19 mouse cellular contexts compared by ENCODE assay signal in the genomic region with DNA sequence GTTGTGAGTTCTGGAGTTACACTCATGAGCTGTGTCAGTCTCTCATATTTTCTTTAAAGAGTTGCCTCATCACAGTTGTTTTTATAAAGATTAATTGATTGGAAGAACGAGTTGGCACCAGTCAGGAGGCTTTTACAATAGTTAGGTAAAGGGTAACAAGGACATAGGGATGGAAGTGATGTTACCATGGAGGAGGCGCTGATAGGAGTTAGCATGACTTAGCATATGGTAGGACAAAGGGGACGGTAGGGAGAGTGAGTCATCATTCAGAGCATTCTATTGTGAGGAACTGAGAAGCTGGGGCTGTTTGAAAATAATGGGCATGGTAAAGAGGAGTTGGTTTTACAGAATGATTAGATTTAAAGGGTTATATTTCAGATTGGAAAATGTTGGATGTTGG. TPM values are rescaled to one million over a fixed set of nuclear protein-coding genes. Genes with fewer than 3 reads are reported as not detected.
DNase-seq lines count a peak whose midpoint lies in the region; ATAC-seq lines count a peak whose summit lies in the region.
"Had no signal": no experiment of that assay in that cellular context is flagged by ENCODE, and none has a peak within 500 bp of the region (broad histone marks: within the 10 kb centered on the region; RNA-seq: fewer than 3 reads in every experiment).

No protein-coding gene starts in this region.

- peak; percentile 17 for DNase-seq in ES-CJ7 (ENCODE audit: low read depth, low spot score)
- DNase-seq in brain, adult 2 months (ENCODE audit: low read depth, low spot score) = peak; percentile 41
- no peak for DNase-seq in ovary, postnatal 36 days (ENCODE audit: low spot score)
- DNase-seq in cerebellum, postnatal 4 days (ENCODE audit: low spot score in 2 of 2) = no peak
- no peak for DNase-seq in kidney, postnatal 14 days
- DNase-seq: adrenal gland, postnatal 14 days; kidney, postnatal 36 days; lung, postnatal 14 days; thymus, postnatal 4 days had no signal

- no peak for ATAC-seq in erythroblast, adult 5-6 weeks (replicated peaks; ENCODE audit: low FRiP score, poor library complexity, severe bottlenecking)
- no peak for ATAC-seq in liver, embryonic 15.5 days (ENCODE audit: insufficient read depth)
- ATAC-seq: forebrain, embryonic 16.5 days; intestine, postnatal 0 days; midbrain, embryonic 16.5 days had no signal

- H3K27me3 ChIP-seq in erythroblast, embryonic 14.5 days (ENCODE audit: control insufficient read depth) = no peaks in the 10 kb centered on the region
- H3K27me3 ChIP-seq in liver, embryonic 15.5 days = no peaks in the 10 kb centered on the region
- H3K27me3 ChIP-seq: embryonic facial prominence, embryonic 15.5 days; hindbrain, embryonic 12.5 days had no signal

- peaks cover 30% of the 10 kb centered on the region for H3K36me3 ChIP-seq in erythroblast, embryonic 14.5 days (ENCODE audit: control insufficient read depth)
- peaks cover 18% of the 10 kb centered on the region for H3K36me3 ChIP-seq in liver, embryonic 15.5 days (replicated peaks)

- H3K4me3 ChIP-seq in erythroblast, embryonic 14.5 days (replicated peaks) = peak overlapping the region; percentile 92
- no peak overlapping the region; the same call in 1 of the 2 replicates for H3K4me3 ChIP-seq in liver, embryonic 15.5 days (replicated peaks)
- H3K4me3 ChIP-seq: hindbrain, embryonic 12.5 days had no signal

- peaks cover 28% of the 10 kb centered on the region for H3K4me1 ChIP-seq in erythroblast, embryonic 14.5 days (ENCODE audit: control insufficient read depth)
- peaks cover 25% of the 10 kb centered on the region for H3K4me1 ChIP-seq in liver, embryonic 15.5 days (replicated peaks)

- no peak overlapping the region for H3K9ac ChIP-seq in liver, embryonic 15.5 days
- H3K9ac ChIP-seq: embryonic facial prominence, embryonic 15.5 days; hindbrain, embryonic 12.5 days had no signal

- no peaks in the 10 kb centered on the region for H3K9me3 ChIP-seq in erythroblast, embryonic 14.5 days (ENCODE audit: control insufficient read depth, low read length)
- no peaks in the 10 kb centered on the region for H3K9me3 ChIP-seq in liver, embryonic 15.5 days (replicated peaks)
- H3K9me3 ChIP-seq: embryonic facial prominence, embryonic 15.5 days; hindbrain, embryonic 12.5 days had no signal

- no peak overlapping the region for H3K27ac ChIP-seq in liver, embryonic 15.5 days (replicated peaks)
- H3K27ac ChIP-seq: embryonic facial prominence, embryonic 15.5 days; hindbrain, embryonic 12.5 days; stomach, postnatal 0 days had no signal

- 34% methylated on average over 3 of the region's 3 CpGs for WGBS in liver, embryonic 15.5 days (ENCODE audit: insufficient replicate concordance)

- H3K4me2 ChIP-seq in liver, embryonic 15.5 days = peak overlapping the region; percentile 87; the same call in 1 of the 2 replicates
- H3K4me2 ChIP-seq: embryonic facial prominence, embryonic 15.5 days had no signal

RNA-seq across cellular contexts. Expression of a gene that starts 2.6 kb away (rescaled TPM):
- polyA plus RNA-seq in erythroblast, embryonic 14.5 days (2012) = 0.21 and 0.71 TPM in 2 replicates
- 39.8 and 54.5 TPM in 2 replicates for total RNA-seq in erythroblast, adult 5-6 weeks (2015; ENCODE audit: low replicate concordance)
- total RNA-seq in erythroblast, adult 5-6 weeks (2017; ENCODE audit: low replicate concordance) = 49.6 and 55.6 TPM in 2 replicates
- 151 and 152 TPM in 2 replicates for polyA plus RNA-seq in liver, embryonic 15.5 days (2015; fragmentation: Nextera tagmentation; extraction: Ambion mirVana)

RNA-seq across cellular contexts. Expression of a gene that starts 24.6 kb away (rescaled TPM):
- polyA plus RNA-seq in erythroblast, embryonic 14.5 days (2012) = 0.01 TPM in 2 replicates
- 16.7 and 20.3 TPM in 2 replicates for total RNA-seq in erythroblast, adult 5-6 weeks (2015; ENCODE audit: low replicate concordance)
- 12.4 and 18.3 TPM in 2 replicates for total RNA-seq in erythroblast, adult 5-6 weeks (2017; ENCODE audit: low replicate concordance)
- polyA plus RNA-seq in liver, embryonic 15.5 days (2015; fragmentation: Nextera tagmentation; extraction: Ambion mirVana) = 3.8 and 4.4 TPM in 2 replicates

RNA-seq across cellular contexts. Expression of a gene that starts 32.9 kb away (rescaled TPM):
- polyA plus RNA-seq in erythroblast, embryonic 14.5 days (2012) = not detected in 2 replicates
- total RNA-seq in erythroblast, adult 5-6 weeks (2015; ENCODE audit: low replicate concordance) = not detected in 2 replicates
- not detected in 2 replicates for total RNA-seq in erythroblast, adult 5-6 weeks (2017; ENCODE audit: low replicate concordance)
- 0.39 and 0.78 TPM in 2 replicates for polyA plus RNA-seq in liver, embryonic 15.5 days (2015; fragmentation: Nextera tagmentation; extraction: Ambion mirVana)
- total RNA-seq: common myeloid progenitor, adult 5-6 weeks had no signal

RNA-seq across cellular contexts. Expression of a gene that starts 48.6 kb away (rescaled TPM):
- polyA plus RNA-seq in erythroblast, embryonic 14.5 days (2012) = 0.55 and 0.90 TPM in 2 replicates
- total RNA-seq in erythroblast, adult 5-6 weeks (2015; ENCODE audit: low replicate concordance) = 0.58 and 0.84 TPM in 2 replicates
- total RNA-seq in erythroblast, adult 5-6 weeks (2017; ENCODE audit: low replicate concordance) = 0.56 and 1.4 TPM in 2 replicates
- polyA plus RNA-seq in liver, embryonic 15.5 days (2015; fragmentation: Nextera tagmentation; extraction: Ambion mirVana) = 2.0 and 2.6 TPM in 2 replicates

RNA-seq across cellular contexts. Expression of a gene that starts 58.3 kb away (rescaled TPM):
- 0.33 and 0.34 TPM in 2 replicates for polyA plus RNA-seq in erythroblast, embryonic 14.5 days (2012)
- 0.63 and 1.3 TPM in 2 replicates for total RNA-seq in erythroblast, adult 5-6 weeks (2015; ENCODE audit: low replicate concordance)
- 1.1 and 1.7 TPM in 2 replicates for total RNA-seq in erythroblast, adult 5-6 weeks (2017; ENCODE audit: low replicate concordance)
- 2.2 TPM in 2 replicates for polyA plus RNA-seq in liver, embryonic 15.5 days (2015; fragmentation: Nextera tagmentation; extraction: Ambion mirVana)

Comparison
In these comparisons a context has a peak if more than half of its experiments do, and no peak if none do; other contexts are left out.
1. DNase-seq: peak in ES-CJ7 (single experiment) and brain, adult 2 months (single experiment); none in ovary, postnatal 36 days (single experiment), cerebellum, postnatal 4 days (0 of 2) and kidney, postnatal 14 days (single experiment).
2. RNA of a gene that starts 2.6 kb away (polyA plus RNA-seq): 151 to 152 TPM in liver, embryonic 15.5 days; 0.21 to 0.71 TPM in erythroblast, embryonic 14.5 days; every median in the first group is over 10 times any median in the second.